In genomic region chr19:32755104-32755791, GRCm38 (mm10) we compare ENCODE assay signal across 7 mouse cellular contexts. TPM values are rescaled to one million over a fixed set of nuclear protein-coding genes. Genes with fewer than 3 reads are reported as not detected.
DNase-seq lines count a peak whose midpoint lies in the region; ATAC-seq and TF ChIP-seq lines count a peak whose summit lies in the region.

No protein-coding gene starts in this region.

- peak overlapping the region; percentile 88 for H3K4me2 ChIP-seq in embryonic facial prominence, embryonic 12.5 days (replicated peaks)
- peak overlapping the region; percentile 78 for H3K4me2 ChIP-seq in intestine, embryonic 14.5 days (ENCODE audit: low read length)

- TF ChIP-seq POLR2A in spleen, adult 2 months (IDR thresholded peaks at IDR 0.05; ENCODE audit: low read depth, low read length), result no peak

- peaks cover 4% of the 10 kb centered on the region; the same call in 1 of the 2 replicates for H3K4me1 ChIP-seq in spleen, adult 2 months (ENCODE audit: control insufficient read depth, insufficient read depth, insufficient read length)
- H3K4me1 ChIP-seq in embryonic facial prominence, embryonic 12.5 days, result peaks cover 6% of the 10 kb centered on the region; the same call in 1 of the 2 replicates
- peaks cover 11% of the 10 kb centered on the region for H3K4me1 ChIP-seq in intestine, embryonic 14.5 days (replicated peaks; ENCODE audit: control insufficient read depth, insufficient read depth, low read length)

- peak overlapping the region; percentile 86; the same call in 1 of the 2 replicates for H3K4me3 ChIP-seq in spleen, adult 2 months (ENCODE audit: extremely low read depth, insufficient read depth, insufficient read length)
- peak overlapping the region; percentile 97 for H3K4me3 ChIP-seq in embryonic facial prominence, embryonic 12.5 days
- H3K4me3 ChIP-seq in intestine, embryonic 14.5 days (ENCODE audit: low read depth, low read length), result peak overlapping the region; percentile 97

- no peaks in the 10 kb centered on the region for H3K36me3 ChIP-seq in spleen, adult 2 months (ENCODE audit: control insufficient read depth, insufficient read depth, low read length)
- no peaks in the 10 kb centered on the region for H3K36me3 ChIP-seq in embryonic facial prominence, embryonic 12.5 days
- H3K36me3 ChIP-seq in intestine, embryonic 14.5 days (ENCODE audit: control insufficient read depth, insufficient read depth, low read length), result no peaks in the 10 kb centered on the region

- H3K27me3 ChIP-seq in spleen, adult 2 months (ENCODE audit: control insufficient read depth, insufficient read depth, low read length), result no peaks in the 10 kb centered on the region
- H3K27me3 ChIP-seq in embryonic facial prominence, embryonic 12.5 days, result peaks cover 16% of the 10 kb centered on the region
- H3K27me3 ChIP-seq in intestine, embryonic 14.5 days (replicated peaks; ENCODE audit: control insufficient read depth, insufficient read depth, low read length), result no peaks in the 10 kb centered on the region

- no peak for TF ChIP-seq CTCF in spleen, adult 2 months (IDR thresholded peaks at IDR 0.05; ENCODE audit: extremely low read depth, insufficient read depth, insufficient read length, insufficient replicate concordance)

- no peak for ATAC-seq in embryonic facial prominence, embryonic 12.5 days (ENCODE audit: insufficient number of reproducible peaks, insufficient read depth, low FRiP score, low TSS enrichment)
- ATAC-seq in intestine, embryonic 14.5 days (replicated peaks; ENCODE audit: low FRiP score, low TSS enrichment, low read depth), result no peak

- H3K9me3 ChIP-seq in embryonic facial prominence, embryonic 12.5 days, result no peaks in the 10 kb centered on the region
- H3K9me3 ChIP-seq in intestine, embryonic 14.5 days (ENCODE audit: control insufficient read depth, low read length), result no peaks in the 10 kb centered on the region

- peak overlapping the region; percentile 98 for H3K27ac ChIP-seq in spleen, adult 2 months (ENCODE audit: insufficient read depth, low read length)
- H3K27ac ChIP-seq in embryonic facial prominence, embryonic 12.5 days, result peak overlapping the region; percentile 100; the same call in 1 of the 2 replicates
- peak overlapping the region; percentile 98; the same call in 1 of the 2 replicates for H3K27ac ChIP-seq in intestine, embryonic 14.5 days (ENCODE audit: low read depth)

- DNase-seq in spleen, adult 2 months (ENCODE audit: low read depth in 1 of 2, low spot score in 2 of 2), result no peak
- no peak for DNase-seq in spleen, postnatal 14 days (ENCODE audit: low spot score in 2 of 2)
- no peak for DNase-seq in intestine, embryonic 14.5 days (ENCODE audit: low spot score)
- DNase-seq in neural tube, embryonic 10.5 days (ENCODE audit: extremely low spot score, low spot score), result peak; percentile 18
- no peak for DNase-seq in gastrocnemius, postnatal 4 days (ENCODE audit: low spot score in 2 of 2)
- DNase-seq in adrenal gland, adult 8-10 months, result no peak

- 23% methylated on average over 12 of the region's 12 CpGs for WGBS in spleen, adult 2 months
- 6% methylated on average over 12 of the region's 12 CpGs for WGBS in embryonic facial prominence, embryonic 12.5 days
- 5% methylated on average over 12 of the region's 12 CpGs for WGBS in intestine, embryonic 14.5 days

- H3K9ac ChIP-seq in embryonic facial prominence, embryonic 12.5 days, result peak overlapping the region; percentile 79; the same call in 1 of the 2 replicates
- H3K9ac ChIP-seq in intestine, embryonic 14.5 days (ENCODE audit: low read length), result peak overlapping the region; percentile 68

RNA-seq across cellular contexts. Expression of gene Pten, which starts 2.0 kb away (rescaled TPM):
- 13.1 and 23.6 TPM in 2 replicates for polyA plus RNA-seq in spleen, adult 2 months (2012; rRNA removed)
- polyA plus RNA-seq in embryonic facial prominence, embryonic 12.5 days (2016; fragmentation: Nextera tagmentation; extraction: Ambion mirVana), result 12.6 and 13.1 TPM in 2 replicates
- 14.6 and 16.0 TPM in 2 replicates for polyA plus RNA-seq in intestine, embryonic 14.5 days (2014; fragmentation: Nextera tagmentation; extraction: Ambion mirVana)
- 10 to 100 TPM; 41.7 to 48.4 TPM for total RNA-seq in gastrocnemius, postnatal 4 days (2021)
- total RNA-seq in adrenal gland, adult 8-10 months (2022), result 10 to 100 TPM; 65.2 to 83.9 (median 75.7) TPM

RNA-seq across cellular contexts. Expression of gene Atad1, which starts 15.7 kb away (rescaled TPM):
- polyA plus RNA-seq in spleen, adult 2 months (2012; rRNA removed), result 3.5 and 5.1 TPM in 2 replicates
- 67.5 and 67.6 TPM in 2 replicates for polyA plus RNA-seq in embryonic facial prominence, embryonic 12.5 days (2016; fragmentation: Nextera tagmentation; extraction: Ambion mirVana)
- polyA plus RNA-seq in intestine, embryonic 14.5 days (2014; fragmentation: Nextera tagmentation; extraction: Ambion mirVana), result 79.7 and 85.6 TPM in 2 replicates
- total RNA-seq in gastrocnemius, postnatal 4 days (2021), result 10 to 100 TPM; 40.5 to 44.7 TPM
- 10 to 100 TPM; 75.4 to 88.7 (median 82.5) TPM for total RNA-seq in adrenal gland, adult 8-10 months (2022)

Comparison
In these comparisons a context has a peak if more than half of its experiments do, and no peak if none do; other contexts are left out.
1. RNA of gene Atad1, which starts 15.7 kb away (polyA plus RNA-seq): 79.7 to 85.6 TPM in intestine, embryonic 14.5 days and 67.5 to 67.6 TPM in embryonic facial prominence, embryonic 12.5 days; 3.5 to 5.1 TPM in spleen, adult 2 months; every median in the first group is over 10 times any median in the second.
2. Peak in every context shown above with its lines, with median percentiles within 50 percentile points of each other: H3K27ac ChIP-seq and H3K4me3 ChIP-seq.